Mouse (Mus musculus): ENCODE data around the gene Dock2.

Gene Dock2

GRCm38 (mm10) chr11:34738945-34739344 is 44.7 kb downstream of the Dock2 start:
- Histone ChIP-seq H3K27me3 (ENCODE audit: control insufficient read depth, insufficient read depth, low read length, poor library complexity, severe bottlenecking) (no peaks in the 10 kb centered on the region), H3K36me3 (ENCODE audit: control insufficient read depth, insufficient read depth, low read length, poor library complexity, severe bottlenecking) (peaks cover 5% of the 10 kb centered on the region; the same call in 1 of the 2 replicates)
- DNase-seq (ENCODE audit: low read depth, low spot score), result no peak

GRCm38 (mm10) chr11:34737193-34737592 is 46.5 kb downstream of the Dock2 start:
- no peak for DNase-seq (ENCODE audit: low read depth, low spot score)
- no peaks in the 10 kb centered on the region for H3K27me3 ChIP-seq (ENCODE audit: control insufficient read depth, insufficient read depth, low read length, poor library complexity, severe bottlenecking)

GRCm38 (mm10) chr11:34734033-34734432 is 49.7 kb downstream of the Dock2 start:
- H3K36me3 ChIP-seq (ENCODE audit: control insufficient read depth, insufficient read depth, low read length, poor library complexity, severe bottlenecking), result peaks cover 9% of the 10 kb centered on the region
- no peaks in the 10 kb centered on the region for H3K27me3 ChIP-seq (ENCODE audit: control insufficient read depth, insufficient read depth, low read length, poor library complexity, severe bottlenecking)
- DNase-seq (ENCODE audit: low read depth, low spot score), result no peak

More at GRCm38 (mm10) chr11:34737193-34737592, 46.5 kb downstream of the Dock2 start:
- H3K36me3 ChIP-seq (ENCODE audit: control insufficient read depth, insufficient read depth, low read length, poor library complexity, severe bottlenecking), result peaks cover 6% of the 10 kb centered on the region; the same call in 1 of the 2 replicates

- H3K36me3 ChIP-seq (ENCODE audit: control insufficient read depth, insufficient read depth, low read length, poor library complexity, severe bottlenecking), result peaks cover 16% of the 10 kb centered on the region
Measured at GRCm38 (mm10) chr11:34727467-34727866, 56.2 kb downstream of the Dock2 start.

GRCm38 (mm10) chr11:34726699-34727347 is 56.9 kb downstream of the Dock2 start:
- H3K27me3 ChIP-seq (ENCODE audit: control insufficient read depth, insufficient read depth, low read length, poor library complexity, severe bottlenecking), result no peaks in the 10 kb centered on the region
- DNase-seq (ENCODE audit: low read depth, low spot score), result no peak
- peaks cover 16% of the 10 kb centered on the region for H3K36me3 ChIP-seq (ENCODE audit: control insufficient read depth, insufficient read depth, low read length, poor library complexity, severe bottlenecking)

More at GRCm38 (mm10) chr11:34727467-34727866, 56.2 kb downstream of the Dock2 start:
- no peaks in the 10 kb centered on the region for H3K27me3 ChIP-seq (ENCODE audit: control insufficient read depth, insufficient read depth, low read length, poor library complexity, severe bottlenecking)
- no peak for DNase-seq (ENCODE audit: low read depth, low spot score)

- peaks cover 42% of the 10 kb centered on the region for H3K36me3 ChIP-seq (ENCODE audit: control insufficient read depth, insufficient read depth, low read length, poor library complexity, severe bottlenecking)
- no peak for DNase-seq (ENCODE audit: low read depth, low spot score)
Measured at GRCm38 (mm10) chr11:34713360-34713759, 70.3 kb downstream of the Dock2 start.

GRCm38 (mm10) chr11:34708278-34708677 is 75.4 kb downstream of the Dock2 start:
- H3K27me3 ChIP-seq (ENCODE audit: control insufficient read depth, insufficient read depth, low read length, poor library complexity, severe bottlenecking), result no peaks in the 10 kb centered on the region
- no peak for DNase-seq (ENCODE audit: low read depth, low spot score)
- peaks cover 54% of the 10 kb centered on the region for H3K36me3 ChIP-seq (ENCODE audit: control insufficient read depth, insufficient read depth, low read length, poor library complexity, severe bottlenecking)

More at GRCm38 (mm10) chr11:34713360-34713759, 70.3 kb downstream of the Dock2 start:
- no peaks in the 10 kb centered on the region for H3K27me3 ChIP-seq (ENCODE audit: control insufficient read depth, insufficient read depth, low read length, poor library complexity, severe bottlenecking)

- no peaks in the 10 kb centered on the region for H3K27me3 ChIP-seq (ENCODE audit: control insufficient read depth, insufficient read depth, low read length, poor library complexity, severe bottlenecking)
- peaks cover 53% of the 10 kb centered on the region for H3K36me3 ChIP-seq (ENCODE audit: control insufficient read depth, insufficient read depth, low read length, poor library complexity, severe bottlenecking)
- no peak for DNase-seq (ENCODE audit: low read depth, low spot score)
Measured at GRCm38 (mm10) chr11:34707360-34707759, 76.3 kb downstream of the Dock2 start.

GRCm38 (mm10) chr11:34705108-34705446 is 78.6 kb downstream of the Dock2 start:
- no peak for DNase-seq (ENCODE audit: low read depth, low spot score)
- no peaks in the 10 kb centered on the region for H3K27me3 ChIP-seq (ENCODE audit: control insufficient read depth, insufficient read depth, low read length, poor library complexity, severe bottlenecking)
- peaks cover 50% of the 10 kb centered on the region for H3K36me3 ChIP-seq (ENCODE audit: control insufficient read depth, insufficient read depth, low read length, poor library complexity, severe bottlenecking)

GRCm38 (mm10) chr11:34704384-34705107 is 79.1 kb downstream of the Dock2 start:
- DNase-seq (ENCODE audit: low read depth, low spot score), result no peak
- Histone ChIP-seq H3K27me3 (ENCODE audit: control insufficient read depth, insufficient read depth, low read length, poor library complexity, severe bottlenecking) (no peaks in the 10 kb centered on the region), H3K36me3 (ENCODE audit: control insufficient read depth, insufficient read depth, low read length, poor library complexity, severe bottlenecking) (peaks cover 49% of the 10 kb centered on the region)

- no peaks in the 10 kb centered on the region for H3K27me3 ChIP-seq (ENCODE audit: control insufficient read depth, insufficient read depth, low read length, poor library complexity, severe bottlenecking)
- peaks cover 48% of the 10 kb centered on the region for H3K36me3 ChIP-seq (ENCODE audit: control insufficient read depth, insufficient read depth, low read length, poor library complexity, severe bottlenecking)
- no peak for DNase-seq (ENCODE audit: low read depth, low spot score)
Measured at GRCm38 (mm10) chr11:34703851-34704250, 79.8 kb downstream of the Dock2 start.

- Histone ChIP-seq H3K27me3 (ENCODE audit: control insufficient read depth, insufficient read depth, low read length, poor library complexity, severe bottlenecking) (no peaks in the 10 kb centered on the region), H3K36me3 (ENCODE audit: control insufficient read depth, insufficient read depth, low read length, poor library complexity, severe bottlenecking) (peaks cover 16% of the 10 kb centered on the region)
- DNase-seq (ENCODE audit: low read depth, low spot score), result peak; percentile 58
Measured at GRCm38 (mm10) chr11:34681790-34682189, 101.9 kb downstream of the Dock2 start.

- H3K27me3 ChIP-seq (ENCODE audit: control insufficient read depth, insufficient read depth, low read length, poor library complexity, severe bottlenecking), result no peaks in the 10 kb centered on the region
- peaks cover 12% of the 10 kb centered on the region for H3K36me3 ChIP-seq (ENCODE audit: control insufficient read depth, insufficient read depth, low read length, poor library complexity, severe bottlenecking)
- DNase-seq (ENCODE audit: low read depth, low spot score), result peak; percentile 37
Measured at GRCm38 (mm10) chr11:34544631-34545030, 239.1 kb downstream of the Dock2 start.

GRCm38 (mm10) chr11:34532131-34532530 is 251.6 kb downstream of the Dock2 start:
- DNase-seq (ENCODE audit: low read depth, low spot score), result no peak
- H3K27me3 ChIP-seq (ENCODE audit: control insufficient read depth, insufficient read depth, low read length, poor library complexity, severe bottlenecking), result no peaks in the 10 kb centered on the region

GRCm38 (mm10) chr11:34530971-34531370 is 252.7 kb downstream of the Dock2 start:
- no peak for DNase-seq (ENCODE audit: low read depth, low spot score)
- peaks cover 4% of the 10 kb centered on the region for H3K36me3 ChIP-seq (ENCODE audit: control insufficient read depth, insufficient read depth, low read length, poor library complexity, severe bottlenecking)
- no peaks in the 10 kb centered on the region for H3K27me3 ChIP-seq (ENCODE audit: control insufficient read depth, insufficient read depth, low read length, poor library complexity, severe bottlenecking)

More at GRCm38 (mm10) chr11:34532131-34532530, 251.6 kb downstream of the Dock2 start:
- H3K36me3 ChIP-seq (ENCODE audit: control insufficient read depth, insufficient read depth, low read length, poor library complexity, severe bottlenecking), result peaks cover 4% of the 10 kb centered on the region
